Mouse (Mus musculus) forebrain, embryonic 14.5 days (tissue): ENCODE measurements around the gene Rbl2. TPM values are rescaled to one million over a fixed set of nuclear protein-coding genes. Genes with fewer than 3 reads are reported as not detected.

Experiments used
- ATAC-seq: fragments of 200-750 bp; cut with Nextera tagmentation; 2 replicates; pipeline ENCODE4 v1.8.0; 2017; ENCODE audit warnings: mild to moderate bottlenecking, moderate library complexity
- DNase-seq: peaks from one replicate; pipeline ENCODE4 v3.0.0-alpha.2; 2015; ENCODE audit warnings: low spot score
- H3K27ac ChIP-seq: fragments of 300-500 bp; sonication (generic); 2 replicates; pipeline ENCODE4 v1.5.1; 2014; ENCODE audit warnings: low read depth, mild to moderate bottlenecking, control low read depth, low read length, moderate library complexity
- H3K27me3 ChIP-seq: fragments of 300-500 bp; sonication (generic); replicated peaks from 2 replicates; pipeline ENCODE4 v1.6.1; 2014; ENCODE audit warnings: low read length, control low read depth, mixed read lengths; ENCODE audit not compliant: control insufficient read depth, insufficient read depth
- H3K36me3 ChIP-seq: fragments of 300-500 bp; sonication (generic); 2 replicates; pipeline ENCODE4 v1.6.1; 2014; ENCODE audit warnings: low read length, control low read depth; ENCODE audit not compliant: control insufficient read depth, insufficient read depth
- H3K4me1 ChIP-seq: fragments of 300-500 bp; sonication (generic); 2 replicates; pipeline ENCODE4 v1.6.1; 2014; ENCODE audit warnings: antibody characterized with exemption, low read length, control low read depth; ENCODE audit not compliant: control insufficient read depth, insufficient read depth
- H3K4me2 ChIP-seq: fragments of 300-500 bp; sonication (generic); 2 replicates; pipeline ENCODE4 v1.6.1; 2014; ENCODE audit warnings: mild to moderate bottlenecking, control low read depth, low read length
- H3K4me3 ChIP-seq: fragments of 300-500 bp; sonication (generic); 2 replicates; pipeline ENCODE4 v1.5.1; 2014; ENCODE audit warnings: low read depth, low read length, control low read depth
- H3K9ac ChIP-seq: fragments of 300-500 bp; sonication (generic); 2 replicates; pipeline ENCODE4 v1.6.1; 2014; ENCODE audit warnings: mild to moderate bottlenecking, low read length, control low read depth, moderate library complexity
- H3K9me3 ChIP-seq: fragments of 300-500 bp; sonication (generic); replicated peaks from 2 replicates; pipeline ENCODE4 v1.6.1; 2016; ENCODE audit warnings: low read length, control low read depth, mixed read lengths; ENCODE audit not compliant: control insufficient read depth
- WGBS: fragments of 180-500 bp; shearing (Covaris S2); extraction: QIAGEN DNeasy Blood & Tissue Kit; methylation state at CpG from one replicate; pipeline ENCODE4 v1.1.7; 2014; 5-methylcytosine and 5-hydroxymethylcytosine counted together
- polyA plus RNA-seq: library from polyadenylated mRNA; unstranded; fragments of >200 nt; fragmentation: Nextera tagmentation; extraction: Ambion mirVana; gene quantifications from 2 replicates; pipeline ENCODE4 v1.2.1, GENCODE M21; 2014

Gene Rbl2
- polyA plus RNA-seq, 1 experiment from 2014 or later, result 14.6 TPM

DNA sequence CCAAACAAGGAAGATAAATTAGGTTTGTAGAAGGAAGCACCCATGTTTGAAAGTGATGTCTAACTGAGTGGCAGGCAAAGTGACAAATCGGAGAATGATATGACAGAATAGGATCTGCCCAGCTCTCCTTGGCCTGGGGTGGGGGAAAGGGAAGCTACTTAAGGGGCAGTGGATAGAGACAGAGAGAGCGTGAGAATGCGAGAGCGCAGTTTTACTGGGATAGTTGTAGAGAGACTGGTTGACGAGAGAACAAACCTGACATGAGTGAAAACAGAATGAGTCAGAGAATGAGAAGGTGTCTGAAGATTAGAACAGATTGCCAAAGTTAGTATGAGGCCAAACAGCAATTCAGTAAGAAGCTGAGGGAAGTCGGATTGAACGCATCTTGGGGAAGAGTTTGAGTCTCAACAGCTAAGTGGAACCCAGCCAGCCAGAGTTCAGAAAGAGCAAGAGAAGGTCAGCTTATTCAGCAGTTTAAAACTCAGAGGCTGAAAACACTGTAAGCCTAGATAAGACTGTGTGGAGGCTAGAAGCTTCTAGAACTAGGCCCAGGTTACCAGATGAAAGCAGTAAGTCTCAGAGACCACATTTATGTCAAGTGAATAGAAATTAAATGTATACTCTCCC is 9.9 kb upstream of the Rbl2 start:
- WGBS, result 91% methylated on average over 7 of the region's 7 CpGs
- ATAC-seq, result no peak

DNA sequence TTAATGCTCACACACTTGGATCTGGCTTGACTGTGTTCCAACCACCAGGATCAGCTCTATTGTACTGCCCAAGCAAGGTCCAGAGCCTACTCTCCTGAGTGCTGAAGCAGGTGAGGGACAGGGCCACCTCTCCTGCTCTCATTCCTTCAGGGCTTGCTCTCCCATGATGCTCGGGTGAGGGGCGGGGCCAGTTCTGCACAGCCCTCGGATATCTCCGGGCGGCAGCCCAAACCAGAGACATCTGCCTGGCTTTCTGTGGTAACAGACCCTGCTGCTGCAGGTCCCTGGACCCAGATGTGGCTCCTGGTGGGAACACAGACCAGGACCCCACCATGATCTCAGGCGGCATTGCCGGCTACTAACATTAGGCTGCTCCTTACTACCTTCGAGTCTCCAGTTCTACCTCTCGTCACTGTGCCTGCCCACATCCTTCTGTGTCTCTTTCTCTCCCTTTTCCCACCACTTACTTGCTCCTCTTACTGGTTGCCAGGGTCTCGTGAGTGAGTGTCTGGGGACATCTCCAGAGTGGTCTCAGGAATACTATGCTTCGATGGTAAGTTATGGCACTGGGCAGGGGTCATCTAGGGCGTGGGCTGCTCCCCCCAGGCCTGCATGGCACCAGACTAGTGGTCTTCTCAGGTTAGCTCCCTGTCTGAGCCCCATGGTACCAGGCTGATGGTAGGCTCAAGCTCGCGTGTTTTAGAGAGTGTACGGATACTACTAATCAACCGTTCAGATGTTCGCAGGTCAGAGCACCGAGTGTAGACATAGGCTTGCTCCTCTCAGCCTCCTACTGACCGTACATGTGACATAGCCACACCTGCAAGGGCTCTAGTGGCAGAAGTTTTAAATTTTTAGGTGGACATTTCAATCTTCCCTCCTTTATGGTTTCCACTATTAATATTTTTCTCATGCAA is 9.0 kb upstream of the Rbl2 start:
- ATAC-seq (no peak), DNase-seq (no peak)
- H3K9me3 ChIP-seq, result no peaks in the 10 kb centered on the region
- H3K4me1 ChIP-seq, result no peaks in the 10 kb centered on the region
- no peaks in the 10 kb centered on the region for H3K27me3 ChIP-seq
- no peak overlapping the region for H3K4me3 ChIP-seq
- no peak overlapping the region for H3K9ac ChIP-seq
- H3K27ac ChIP-seq, result no peak overlapping the region
- WGBS, result 75% methylated on average over 19 of the region's 19 CpGs
- peaks cover 7% of the 10 kb centered on the region; the same call in 1 of the 2 replicates for H3K36me3 ChIP-seq
- no peak overlapping the region for H3K4me2 ChIP-seq

More for the DNA sequence above, 9.9 kb upstream of the Rbl2 start:
- Histone ChIP-seq H3K4me3 (no peak overlapping the region), H3K36me3 (peaks cover 11% of the 10 kb centered on the region), H3K9ac (no peak overlapping the region), H3K27ac (no peak overlapping the region), H3K4me2 (no peak overlapping the region), H3K4me1 (no peaks in the 10 kb centered on the region), H3K27me3 (no peaks in the 10 kb centered on the region), H3K9me3 (no peaks in the 10 kb centered on the region)
- no peak for DNase-seq

DNA sequence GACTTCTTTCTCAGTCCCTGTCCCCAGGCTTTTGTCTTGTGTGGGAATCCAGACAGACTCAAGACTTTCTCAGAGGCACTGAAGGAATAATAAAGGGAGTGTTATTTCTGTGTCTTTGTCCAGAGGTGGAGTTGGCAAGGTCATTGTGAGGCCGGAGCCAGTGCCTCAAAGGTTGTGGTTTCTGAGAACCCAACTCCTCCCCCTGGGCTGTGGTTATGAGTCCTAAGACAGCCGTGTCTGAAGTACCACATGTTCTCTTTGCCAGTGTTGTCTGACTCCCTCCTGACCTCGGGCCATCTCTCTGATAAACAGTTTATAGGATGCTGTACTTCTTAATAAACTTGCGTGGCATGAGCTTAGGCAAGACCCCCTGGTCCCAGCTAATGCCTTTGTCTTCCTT is 4.7 kb upstream of the Rbl2 start:
- Histone ChIP-seq H3K27ac (no peak overlapping the region), H3K27me3 (no peaks in the 10 kb centered on the region), H3K9ac (no peak overlapping the region), H3K4me3 (no peak overlapping the region), H3K36me3 (no peaks in the 10 kb centered on the region), H3K9me3 (no peaks in the 10 kb centered on the region), H3K4me1 (no peaks in the 10 kb centered on the region), H3K4me2 (no peak overlapping the region)
- 75% methylated on average over 4 of the region's 4 CpGs for WGBS
- ATAC-seq (no peak), DNase-seq (no peak)

DNA sequence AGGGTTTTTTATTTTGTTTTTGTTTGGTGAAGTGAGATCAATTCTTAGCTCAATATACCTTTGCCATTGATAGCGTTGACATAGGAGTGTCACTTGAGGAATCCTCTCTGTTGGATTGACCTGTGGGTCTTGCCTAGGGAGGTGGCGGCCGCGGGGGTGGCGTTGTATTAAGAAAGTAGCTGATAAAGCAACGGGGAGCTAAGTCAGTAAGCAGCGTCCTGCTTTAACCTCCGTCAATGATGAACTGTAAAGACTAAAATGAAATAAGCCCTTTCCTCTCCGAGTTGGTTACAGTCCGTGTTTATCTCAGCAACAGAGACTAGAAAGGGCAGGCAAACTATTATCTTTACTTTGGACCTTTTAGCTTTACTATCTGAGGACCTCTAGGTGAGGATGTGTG is 450 bp upstream of the Rbl2 start:
- H3K27ac ChIP-seq, result no peak overlapping the region
- 6% methylated on average over 10 of the region's 10 CpGs for WGBS
- ATAC-seq, result peak; percentile 19

DNA sequence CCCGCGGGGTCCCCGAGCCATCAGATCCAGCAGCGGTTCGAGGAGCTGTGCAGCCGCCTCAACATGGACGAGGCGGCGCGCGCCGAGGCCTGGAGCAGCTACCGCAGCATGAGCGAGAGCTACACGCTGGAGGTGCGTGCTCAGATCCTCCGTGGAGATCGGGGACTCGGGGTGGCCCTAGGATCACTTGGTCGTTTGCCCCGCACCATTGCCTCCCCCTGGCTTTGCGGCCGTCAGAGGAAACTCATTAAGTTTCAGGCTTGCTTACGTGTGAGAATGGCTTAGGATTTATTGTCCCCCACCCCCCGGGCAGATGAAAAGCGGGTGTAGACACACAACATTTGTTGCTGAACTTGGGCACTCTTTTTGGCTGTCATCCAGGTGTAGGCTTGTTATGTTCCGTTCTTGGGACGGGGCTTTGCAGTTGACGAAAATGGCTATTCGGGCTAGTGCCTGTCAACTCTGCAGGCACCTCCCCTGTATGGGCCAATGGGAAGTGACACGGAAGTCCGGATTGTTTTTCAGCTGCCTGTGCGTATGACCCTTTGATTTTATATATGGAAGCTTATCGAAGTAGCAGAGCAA is 510 bp downstream of the Rbl2 start:
- peak overlapping the region; percentile 75 for H3K4me2 ChIP-seq
- under 1% methylated on average over 34 of the region's 34 CpGs for WGBS

More for the DNA sequence above, 450 bp upstream of the Rbl2 start:
- peak overlapping the region; percentile 82 for H3K4me3 ChIP-seq
- H3K27me3 ChIP-seq, result no peaks in the 10 kb centered on the region
- peaks cover 8% of the 10 kb centered on the region for H3K4me1 ChIP-seq
- peak overlapping the region; percentile 75 for H3K4me2 ChIP-seq
- 0 out of 2 replicates have a peak, but pooled peaks cover 3% of the 10 kb centered on the region for H3K36me3 ChIP-seq
- H3K9me3 ChIP-seq, result no peaks in the 10 kb centered on the region
- no peak for DNase-seq
- peak overlapping the region; percentile 78 for H3K9ac ChIP-seq

DNA sequence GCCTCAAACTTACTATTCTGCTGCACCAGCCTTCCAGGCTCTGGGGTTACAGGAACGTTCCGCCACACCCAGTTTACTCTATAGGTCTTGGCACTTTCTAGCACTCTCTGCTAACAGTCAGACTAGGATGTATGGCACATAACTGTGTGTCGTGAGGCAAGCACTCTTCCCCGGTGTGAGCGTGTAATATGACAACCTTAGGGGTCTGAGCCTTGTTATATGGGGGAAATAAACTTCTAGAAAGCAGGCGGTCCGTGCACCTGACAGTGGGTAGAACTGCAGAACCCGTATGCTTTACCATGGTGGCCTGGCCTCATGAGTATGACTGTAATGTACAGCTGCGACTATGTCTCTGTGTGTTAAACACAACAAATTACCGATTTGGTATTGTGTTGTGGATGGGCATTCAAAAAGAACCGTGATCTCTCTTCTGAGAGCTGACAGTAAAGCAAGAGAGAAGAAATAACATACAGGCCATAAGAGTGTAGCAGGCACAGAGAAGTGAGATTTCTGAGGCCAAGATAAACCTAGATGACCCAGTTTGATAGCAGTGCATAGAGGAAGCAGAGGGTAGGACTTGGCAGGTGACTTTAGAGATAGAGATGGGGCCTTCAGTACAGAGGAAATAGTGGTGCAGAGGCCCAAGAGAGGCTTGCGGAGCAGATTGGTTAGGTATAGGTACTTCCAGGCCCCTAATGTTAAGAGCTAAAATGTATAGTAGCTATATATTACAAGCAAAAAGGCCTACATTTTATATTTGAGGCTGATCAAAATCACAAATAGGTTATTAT is 7.4 kb downstream of the Rbl2 start:
- WGBS, result 94% methylated on average over 12 of the region's 12 CpGs

More for the DNA sequence above, 510 bp downstream of the Rbl2 start:
- H3K9me3 ChIP-seq, result no peaks in the 10 kb centered on the region
- H3K4me3 ChIP-seq, result peak overlapping the region; percentile 82
- peaks cover 5% of the 10 kb centered on the region; the same call in 1 of the 2 replicates for H3K36me3 ChIP-seq
- ATAC-seq, result peak; percentile 87
- no peaks in the 10 kb centered on the region for H3K27me3 ChIP-seq
- H3K9ac ChIP-seq, result peak overlapping the region; percentile 78
- peaks cover 8% of the 10 kb centered on the region for H3K4me1 ChIP-seq
- H3K27ac ChIP-seq, result peak overlapping the region; percentile 66
- peak; percentile 79 for DNase-seq

DNA sequence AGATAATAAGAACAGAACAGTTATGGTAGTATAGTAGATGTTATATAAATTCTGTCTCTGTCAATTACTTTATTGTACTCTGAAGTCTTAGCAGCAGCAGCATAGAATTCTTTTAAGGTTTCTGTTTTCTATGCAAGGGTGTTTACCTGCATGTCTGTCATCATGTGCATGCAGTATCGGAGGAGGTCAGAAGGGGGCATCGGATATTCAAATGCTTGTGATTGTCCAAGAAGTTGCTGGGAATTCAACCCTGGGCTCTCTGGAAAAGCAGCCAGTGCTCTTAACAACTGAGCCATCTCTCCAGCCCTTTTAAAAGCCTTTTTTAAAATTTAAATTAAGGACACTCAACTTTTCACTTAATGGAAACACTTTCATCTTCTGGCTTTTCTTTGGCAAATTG is 9.8 kb downstream of the Rbl2 start:
- ATAC-seq (no peak), DNase-seq (no peak)
- H3K27me3 ChIP-seq, result no peaks in the 10 kb centered on the region
- WGBS, result 95% methylated on average over 2 of the region's 2 CpGs
- H3K27ac ChIP-seq, result no peak overlapping the region
- H3K9ac ChIP-seq, result no peak overlapping the region
- no peaks in the 10 kb centered on the region for H3K4me1 ChIP-seq
- H3K9me3 ChIP-seq, result no peaks in the 10 kb centered on the region
- no peak overlapping the region for H3K4me2 ChIP-seq
- H3K4me3 ChIP-seq, result no peak overlapping the region
- peaks cover 33% of the 10 kb centered on the region for H3K36me3 ChIP-seq

More for the DNA sequence above, 7.4 kb downstream of the Rbl2 start:
- Histone ChIP-seq H3K4me3 (no peak overlapping the region), H3K4me2 (no peak overlapping the region), H3K27me3 (no peaks in the 10 kb centered on the region), H3K9ac (no peak overlapping the region), H3K27ac (no peak overlapping the region), H3K36me3 (peaks cover 33% of the 10 kb centered on the region), H3K4me1 (no peaks in the 10 kb centered on the region), H3K9me3 (no peaks in the 10 kb centered on the region)
- DNase-seq (no peak), ATAC-seq (no peak)

DNA sequence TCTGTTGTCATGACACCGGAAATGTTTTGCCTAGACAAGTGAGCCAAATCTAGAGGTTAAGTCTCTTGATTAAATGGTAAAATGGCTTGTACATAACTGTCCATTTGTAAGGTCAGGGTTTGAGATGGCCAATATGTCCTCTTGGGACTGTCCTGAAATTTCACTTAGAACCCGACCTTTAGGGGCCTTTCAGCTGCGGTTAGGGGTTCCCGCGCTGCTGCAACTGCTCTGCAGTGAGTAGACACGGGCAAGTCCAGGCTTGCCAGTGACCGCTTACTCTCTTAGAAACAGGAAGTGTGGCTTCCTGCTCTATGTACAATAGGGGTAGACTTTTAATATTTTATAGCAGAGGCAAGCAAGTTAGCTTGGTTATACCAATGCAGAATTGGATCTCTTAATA is 12.1 kb downstream of the Rbl2 start:
- Histone ChIP-seq H3K9me3 (no peaks in the 10 kb centered on the region), H3K4me3 (no peak overlapping the region), H3K36me3 (peaks cover 39% of the 10 kb centered on the region), H3K27me3 (no peaks in the 10 kb centered on the region), H3K27ac (no peak overlapping the region), H3K4me2 (no peak overlapping the region), H3K9ac (no peak overlapping the region), H3K4me1 (no peaks in the 10 kb centered on the region)
- 89% methylated on average over 7 of the region's 7 CpGs for WGBS
- ATAC-seq, result no peak
- DNase-seq, result no peak
